Mouse (Mus musculus): ENCODE results near the gene Gm13757.

- TF ChIP-seq CTCF (IDR thresholded peaks at IDR 0.05; ENCODE audit: insufficient read depth, low read depth, low read length), result no peak
- no peak for TF ChIP-seq POLR2A (IDR thresholded peaks at IDR 0.05; ENCODE audit: insufficient read depth, low read depth, low read length)
Measured at GRCm38 (mm10) chr2:88426071-88426470, 22.9 kb downstream of the Gm13757 start, which contains the start of gene Olfr1181.

Measured in olfactory bulb, adult 2 months (tissue).